Mouse (Mus musculus): ENCODE measurements around the gene Ccm2. TPM values are rescaled to one million over a fixed set of nuclear protein-coding genes. Genes with fewer than 3 reads are reported as not detected.
A peak's percentile ranks its signal among the peaks of the same experiment; 100 is the strongest.

Gene Ccm2
- polyA plus RNA-seq, 1 experiment from 2014 or later = 99.5 TPM

- H3K36me3 ChIP-seq (replicated peaks) = peaks cover 99% of the 10 kb centered on the region
- no peak for DNase-seq (ENCODE audit: extremely low spot score, low spot score)
- WGBS = 85% methylated on average over 11 of the region's 11 CpGs
Observed at GRCm38 (mm10) chr11:6593406-6593805, 46.7 kb downstream of the Ccm2 start.

GRCm38 (mm10) chr11:6594845-6595244, 48.2 kb downstream of the Ccm2 start:
- Histone ChIP-seq H3K9me3 (no peaks in the 10 kb centered on the region), H3K27ac (no peak overlapping the region), H3K4me3 (no peak overlapping the region), H3K27me3 (ENCODE audit: poor library complexity, severe bottlenecking) (no peaks in the 10 kb centered on the region), H3K36me3 (replicated peaks) (peaks cover 88% of the 10 kb centered on the region), H3K4me1 (peaks cover 22% of the 10 kb centered on the region)
- no peak for DNase-seq (ENCODE audit: extremely low spot score, low spot score)
- 94% methylated on average over 6 of the region's 6 CpGs for WGBS

More at GRCm38 (mm10) chr11:6593406-6593805, 46.7 kb downstream of the Ccm2 start:
- Histone ChIP-seq H3K9me3 (no peaks in the 10 kb centered on the region), H3K4me3 (no peak overlapping the region), H3K27me3 (ENCODE audit: poor library complexity, severe bottlenecking) (no peaks in the 10 kb centered on the region), H3K27ac (no peak overlapping the region), H3K4me1 (peaks cover 7% of the 10 kb centered on the region)

DNA sequence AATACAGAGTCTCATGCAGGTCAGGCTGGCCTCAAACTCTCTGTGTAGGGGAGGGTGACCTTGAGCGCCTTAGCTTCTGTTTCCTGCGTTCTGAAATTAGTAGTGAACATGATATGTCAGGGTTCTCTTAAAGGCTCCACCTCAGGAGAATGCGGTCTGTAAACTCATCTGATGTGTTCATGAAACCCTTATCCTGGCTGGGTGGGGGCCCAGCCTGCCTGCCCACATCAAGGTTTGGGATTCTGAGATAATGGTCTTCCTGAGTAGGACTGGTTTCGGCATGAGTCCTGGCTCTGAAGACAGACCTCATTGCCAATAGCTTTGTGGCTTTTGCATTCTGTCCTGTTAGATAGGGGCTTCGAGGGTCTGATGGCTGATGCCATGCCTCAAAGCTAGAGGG, 48.7 kb downstream of the Ccm2 start:
- H3K9me3 ChIP-seq = no peaks in the 10 kb centered on the region
- H3K4me1 ChIP-seq = peaks cover 26% of the 10 kb centered on the region
- H3K27me3 ChIP-seq (ENCODE audit: poor library complexity, severe bottlenecking) = no peaks in the 10 kb centered on the region
- DNase-seq (ENCODE audit: extremely low spot score, low spot score) = no peak
- H3K36me3 ChIP-seq (replicated peaks) = peaks cover 83% of the 10 kb centered on the region
- WGBS = 90% methylated on average over 5 of the region's 5 CpGs
- no peak overlapping the region for H3K27ac ChIP-seq
- H3K4me3 ChIP-seq = no peak overlapping the region

GRCm38 (mm10) chr11:6596205-6596604, 49.5 kb downstream of the Ccm2 start:
- H3K9me3 ChIP-seq = no peaks in the 10 kb centered on the region
- H3K27me3 ChIP-seq (ENCODE audit: poor library complexity, severe bottlenecking) = no peaks in the 10 kb centered on the region
- H3K4me1 ChIP-seq = peaks cover 30% of the 10 kb centered on the region
- H3K27ac ChIP-seq = no peak overlapping the region
- no peak overlapping the region for H3K4me3 ChIP-seq
- DNase-seq (ENCODE audit: extremely low spot score, low spot score) = no peak
- H3K36me3 ChIP-seq (replicated peaks) = peaks cover 74% of the 10 kb centered on the region
- 93% methylated on average over 6 of the region's 6 CpGs for WGBS

- no peak overlapping the region for H3K27ac ChIP-seq
- H3K36me3 ChIP-seq (replicated peaks) = peaks cover 70% of the 10 kb centered on the region
- DNase-seq (ENCODE audit: extremely low spot score, low spot score) = no peak
- no peaks in the 10 kb centered on the region for H3K27me3 ChIP-seq (ENCODE audit: poor library complexity, severe bottlenecking)
- peaks cover 30% of the 10 kb centered on the region for H3K4me1 ChIP-seq
- H3K4me3 ChIP-seq = no peak overlapping the region
- no peaks in the 10 kb centered on the region for H3K9me3 ChIP-seq
- 87% methylated on average over 3 of the region's 3 CpGs for WGBS
Observed at GRCm38 (mm10) chr11:6596616-6597015, 49.9 kb downstream of the Ccm2 start.

GRCm38 (mm10) chr11:6597523-6597922, 50.8 kb downstream of the Ccm2 start:
- H3K27me3 ChIP-seq (ENCODE audit: poor library complexity, severe bottlenecking) = peaks cover 5% of the 10 kb centered on the region; the same call in 1 of the 2 replicates
- 84% methylated on average over 7 of the region's 7 CpGs for WGBS
- H3K4me3 ChIP-seq = no peak overlapping the region
- H3K4me1 ChIP-seq = peaks cover 32% of the 10 kb centered on the region
- no peaks in the 10 kb centered on the region for H3K9me3 ChIP-seq
- peaks cover 61% of the 10 kb centered on the region for H3K36me3 ChIP-seq (replicated peaks)
- no peak for DNase-seq (ENCODE audit: extremely low spot score, low spot score)
- H3K27ac ChIP-seq = no peak overlapping the region

DNA sequence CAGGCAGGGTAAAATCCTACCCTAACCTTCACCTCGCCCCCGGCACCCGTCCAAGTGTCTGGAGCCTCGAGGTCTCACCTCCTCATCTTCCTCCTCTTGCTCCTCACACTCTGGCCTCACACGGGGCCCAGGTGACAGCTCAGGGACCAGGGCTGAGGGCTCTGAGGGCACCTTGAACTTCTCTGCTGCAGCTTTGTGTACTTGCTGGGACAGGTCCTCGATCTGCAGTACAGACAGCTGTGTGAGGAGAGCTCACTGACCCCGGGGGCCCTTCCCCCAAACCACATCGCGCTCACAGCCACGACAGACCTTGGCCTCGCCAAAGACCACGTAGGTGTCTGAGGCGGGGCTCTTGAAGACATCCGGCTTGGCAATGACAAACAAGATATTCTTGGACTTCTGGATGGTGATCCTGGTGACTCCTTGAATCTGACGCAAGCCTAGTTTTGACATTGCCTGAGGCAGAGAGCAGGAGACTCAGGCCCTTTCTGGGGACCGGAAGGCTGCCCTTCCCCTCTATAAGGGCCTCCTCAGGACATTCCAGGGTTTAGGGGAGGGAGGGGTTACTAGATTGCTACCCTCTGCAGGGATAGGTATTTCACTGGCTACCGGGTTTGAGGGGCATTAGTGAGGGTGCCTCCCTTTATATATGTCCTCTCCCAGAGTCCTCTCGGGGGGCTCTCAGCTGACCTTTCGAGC, 51.7 kb downstream of the Ccm2 start:
- Histone ChIP-seq H3K4me1 (peaks cover 37% of the 10 kb centered on the region), H3K27me3 (ENCODE audit: poor library complexity, severe bottlenecking) (peaks cover 13% of the 10 kb centered on the region), H3K27ac (peak overlapping the region; percentile 79), H3K4me3 (peak overlapping the region; percentile 33), H3K36me3 (replicated peaks) (peaks cover 53% of the 10 kb centered on the region), H3K9me3 (no peaks in the 10 kb centered on the region)
- WGBS = 56% methylated on average over 19 of the region's 19 CpGs
- no peak for DNase-seq (ENCODE audit: extremely low spot score, low spot score)

DNA sequence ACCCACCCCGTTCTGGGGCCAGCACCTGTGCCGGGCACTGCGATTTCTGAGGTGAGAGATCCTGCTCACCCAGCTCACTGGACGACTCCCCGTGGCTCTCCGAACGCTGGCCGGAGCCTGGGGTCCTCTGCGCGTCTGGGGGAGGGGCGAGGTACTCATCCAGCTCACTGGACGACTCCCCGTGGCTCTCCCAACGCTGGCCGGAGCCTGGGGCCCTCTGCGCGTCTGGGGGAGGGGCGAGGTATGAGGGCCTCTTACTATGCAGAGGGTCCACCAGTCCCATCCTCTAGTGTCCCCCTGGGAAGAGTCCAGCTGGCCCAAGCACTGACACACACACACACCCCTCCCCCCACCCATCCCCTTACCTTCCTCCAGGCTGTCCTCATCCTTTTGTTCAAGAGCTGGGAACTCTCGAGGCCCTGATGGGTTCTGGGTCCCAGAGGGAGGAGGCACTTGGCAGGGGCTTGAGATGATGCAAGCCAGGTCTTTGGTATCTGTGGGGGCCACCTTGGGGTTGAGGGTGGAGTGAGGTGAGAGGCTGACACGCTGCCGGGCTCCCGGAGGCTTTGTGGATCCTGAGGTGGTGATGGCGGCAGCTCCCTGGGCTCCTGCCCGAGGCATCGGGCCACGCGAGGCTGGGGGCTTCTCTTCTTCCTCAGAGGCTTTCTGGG, 52.5 kb downstream of the Ccm2 start:
- H3K27ac ChIP-seq = peak overlapping the region; percentile 79
- H3K9me3 ChIP-seq = no peaks in the 10 kb centered on the region
- peaks cover 45% of the 10 kb centered on the region for H3K4me1 ChIP-seq
- H3K4me3 ChIP-seq = peak overlapping the region; percentile 33
- H3K27me3 ChIP-seq (ENCODE audit: poor library complexity, severe bottlenecking) = peaks cover 21% of the 10 kb centered on the region
- 18% methylated on average over 27 of the region's 27 CpGs for WGBS
- H3K36me3 ChIP-seq (replicated peaks) = peaks cover 45% of the 10 kb centered on the region
- no peak for DNase-seq (ENCODE audit: extremely low spot score, low spot score)

- Histone ChIP-seq H3K36me3 (replicated peaks) (peaks cover 38% of the 10 kb centered on the region), H3K4me1 (peaks cover 52% of the 10 kb centered on the region), H3K4me3 (no peak overlapping the region), H3K27ac (peak overlapping the region; percentile 79; the same call in 1 of the 2 replicates), H3K9me3 (no peaks in the 10 kb centered on the region), H3K27me3 (ENCODE audit: poor library complexity, severe bottlenecking) (peaks cover 28% of the 10 kb centered on the region)
- DNase-seq (ENCODE audit: extremely low spot score, low spot score) = no peak
- WGBS = 86% methylated on average over 6 of the region's 6 CpGs
Observed at GRCm38 (mm10) chr11:6599831-6600230, 53.1 kb downstream of the Ccm2 start.

DNA sequence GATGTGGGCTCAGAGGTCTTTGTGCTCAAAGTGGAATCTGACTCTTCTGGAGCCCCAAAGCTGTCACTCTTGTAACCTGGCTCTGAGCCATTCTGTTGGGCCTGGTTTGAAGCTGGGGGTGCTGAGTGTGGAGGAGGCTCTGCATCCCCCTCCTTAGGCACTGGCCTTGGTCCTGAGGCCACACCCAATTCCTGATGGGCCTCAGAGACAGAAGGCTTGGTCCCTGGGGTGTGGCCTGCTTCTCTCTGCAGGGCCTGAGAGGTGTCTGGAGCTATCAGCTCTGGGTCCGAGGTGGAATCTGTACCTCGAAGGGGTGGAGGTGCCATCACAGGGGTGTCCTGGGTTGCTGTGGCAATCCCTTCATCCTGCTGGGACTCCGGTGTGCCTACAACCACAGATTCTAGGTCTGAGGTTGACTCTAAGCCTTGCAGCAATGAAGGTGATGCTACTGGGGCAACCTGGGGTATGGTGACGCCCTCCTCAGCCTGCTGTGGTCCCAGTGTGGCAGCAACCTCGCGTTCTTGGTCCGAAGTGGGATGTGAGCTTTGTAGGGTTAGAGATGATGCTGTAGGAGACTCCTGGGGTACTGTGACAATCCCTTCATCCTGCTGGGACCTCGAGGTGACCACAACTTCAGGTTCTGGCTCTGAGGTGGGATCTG, 53.7 kb downstream of the Ccm2 start:
- H3K36me3 ChIP-seq (replicated peaks) = peaks cover 32% of the 10 kb centered on the region
- DNase-seq (ENCODE audit: extremely low spot score, low spot score) = no peak
- H3K4me3 ChIP-seq = no peak overlapping the region
- H3K9me3 ChIP-seq = no peaks in the 10 kb centered on the region
- peaks cover 58% of the 10 kb centered on the region for H3K4me1 ChIP-seq
- no peak overlapping the region for H3K27ac ChIP-seq
- WGBS = 78% methylated on average over 8 of the region's 8 CpGs
- peaks cover 34% of the 10 kb centered on the region for H3K27me3 ChIP-seq (ENCODE audit: poor library complexity, severe bottlenecking)

DNA sequence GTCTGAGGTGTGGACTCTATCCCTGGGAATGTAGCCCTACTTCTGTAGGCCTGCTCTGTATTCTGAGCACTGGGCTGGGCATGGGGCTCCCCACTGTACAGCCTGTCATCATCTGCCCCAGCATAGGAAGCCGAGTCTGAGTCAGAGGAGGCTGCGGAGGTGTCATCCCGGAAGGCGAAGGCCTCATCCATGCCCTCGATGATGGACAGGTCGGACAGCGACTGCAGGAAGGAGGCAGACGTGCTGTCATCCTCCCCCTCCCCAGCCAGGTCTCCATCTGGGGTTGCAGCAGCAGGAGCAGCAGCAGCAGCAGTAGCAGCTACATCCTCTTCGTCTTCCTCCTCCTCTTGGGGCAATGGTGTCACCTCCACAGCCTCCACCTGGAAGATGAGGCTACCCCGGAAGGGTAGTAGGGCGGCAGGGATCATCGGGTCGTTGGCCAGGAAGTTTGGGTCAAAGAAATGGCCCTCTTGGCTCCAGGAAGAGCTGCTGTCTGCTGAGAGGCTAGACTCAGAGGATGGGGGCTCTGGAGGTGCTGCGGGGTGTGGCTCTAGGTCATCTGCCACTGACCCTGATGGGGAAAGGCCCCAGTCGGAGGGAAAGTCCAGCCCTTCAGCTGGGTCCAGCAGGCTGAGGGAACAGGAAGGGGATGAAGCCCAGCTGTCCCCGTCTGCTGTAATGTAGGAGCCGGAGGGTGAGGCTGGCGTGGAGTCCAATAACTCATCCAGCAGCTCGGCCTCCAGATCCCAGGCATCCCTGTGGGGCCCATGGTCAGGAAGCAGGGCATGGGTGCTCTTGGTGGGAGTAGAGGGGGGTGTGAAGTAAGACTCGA, 55.2 kb downstream of the Ccm2 start:
- Histone ChIP-seq H3K4me3 (no peak overlapping the region), H3K4me1 (peaks cover 68% of the 10 kb centered on the region), H3K36me3 (replicated peaks) (peaks cover 18% of the 10 kb centered on the region), H3K9me3 (no peaks in the 10 kb centered on the region), H3K27me3 (ENCODE audit: poor library complexity, severe bottlenecking) (peaks cover 48% of the 10 kb centered on the region), H3K27ac (no peak overlapping the region)
- WGBS = 85% methylated on average over 20 of the region's 20 CpGs
- DNase-seq (ENCODE audit: extremely low spot score, low spot score) = no peak

DNA sequence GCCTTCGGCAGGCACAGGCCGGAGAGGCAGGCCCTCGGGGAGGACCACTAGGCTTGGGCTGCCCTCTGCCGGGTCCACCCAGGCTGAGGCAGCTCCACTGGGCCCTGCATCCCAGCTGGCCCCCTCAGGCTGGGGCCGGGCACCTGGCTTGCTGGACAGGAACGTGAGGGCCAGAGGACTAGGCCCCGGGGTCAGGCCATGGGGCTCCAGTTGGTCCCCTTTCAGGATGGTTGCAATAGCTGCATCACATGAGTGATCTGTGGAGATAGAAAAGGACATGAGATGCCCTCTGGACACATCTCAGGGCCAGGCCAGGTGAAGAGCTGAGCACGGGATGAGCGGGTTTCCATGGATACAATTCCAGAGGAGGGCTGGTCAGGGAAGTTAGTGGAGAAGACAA, 56.0 kb downstream of the Ccm2 start:
- H3K4me1 ChIP-seq = peaks cover 68% of the 10 kb centered on the region
- DNase-seq (ENCODE audit: extremely low spot score, low spot score) = no peak
- H3K4me3 ChIP-seq = peak overlapping the region; percentile 0; the same call in 1 of the 2 replicates
- 85% methylated on average over 9 of the region's 9 CpGs for WGBS
- H3K27me3 ChIP-seq (ENCODE audit: poor library complexity, severe bottlenecking) = peaks cover 53% of the 10 kb centered on the region
- H3K9me3 ChIP-seq = no peaks in the 10 kb centered on the region
- H3K27ac ChIP-seq = no peak overlapping the region
- peaks cover 10% of the 10 kb centered on the region for H3K36me3 ChIP-seq (replicated peaks)
